Mouse (Mus musculus): ENCODE measurements around the gene Iqca. TPM values are rescaled to one million over a fixed set of nuclear protein-coding genes. Genes with fewer than 3 reads are reported as not detected.

Iqca gene
- total and polyA plus RNA-seq, 2 experiments from 2014 or later: not detected

DNA sequence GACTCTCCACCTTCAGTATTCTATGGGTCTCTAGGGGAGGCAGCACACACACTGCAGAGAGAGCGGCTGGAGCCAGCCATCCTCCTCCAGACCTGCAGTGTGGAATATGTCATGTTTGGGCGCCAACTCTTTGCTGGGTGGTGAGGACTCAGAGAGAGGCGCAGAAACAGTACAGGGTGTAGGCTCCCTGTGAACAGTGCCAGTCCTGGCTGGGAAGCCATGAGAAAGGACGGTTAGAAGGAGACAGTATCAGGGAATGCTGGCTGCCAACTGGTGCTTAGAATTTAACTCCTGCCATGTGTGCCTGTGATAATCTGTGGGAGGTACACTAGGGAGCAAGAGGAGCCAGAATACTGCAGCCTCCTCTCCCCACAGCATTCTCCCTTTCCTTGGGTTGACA is 98.2 kb downstream of the Iqca start:
- TF ChIP-seq CTCF (IDR thresholded peaks at IDR 0.05; ENCODE audit: low read depth) (no peak), EP300 (IDR thresholded peaks at IDR 0.05; ENCODE audit: low read depth) (no peak)
- WGBS: 74% methylated on average over 4 of the region's 4 CpGs
- no peak overlapping the region for H3K9ac ChIP-seq (replicated peaks; ENCODE audit: low read depth, low read length)
- no peaks in the 10 kb centered on the region for H3K9me3 ChIP-seq (replicated peaks; ENCODE audit: control insufficient read depth, low read length)
- H3K4me2 ChIP-seq (ENCODE audit: low read depth, low read length): no peak overlapping the region
- H3K27me3 ChIP-seq (ENCODE audit: control insufficient read depth, insufficient read depth, low read length): no peaks in the 10 kb centered on the region
- H3K4me3 ChIP-seq (ENCODE audit: low read depth, low read length): no peak overlapping the region
- ATAC-seq (ENCODE audit: insufficient read depth, low read depth) (no peak), DNase-seq (ENCODE audit: low spot score) (no peak)
- no peaks in the 10 kb centered on the region for H3K4me1 ChIP-seq (ENCODE audit: control insufficient read depth, insufficient read depth)
- no peaks in the 10 kb centered on the region for H3K36me3 ChIP-seq (replicated peaks; ENCODE audit: control insufficient read depth, insufficient read depth, low read length)
- H3K27ac ChIP-seq (ENCODE audit: low read depth): no peak overlapping the region

GRCm38 (mm10) chr1:90051347-90051746 is 101.9 kb downstream of the Iqca start:
- DNase-seq (ENCODE audit: low spot score): peak; percentile 63
- no peaks in the 10 kb centered on the region for H3K36me3 ChIP-seq (replicated peaks; ENCODE audit: control insufficient read depth, insufficient read depth, low read length)
- no peak overlapping the region for H3K27ac ChIP-seq (ENCODE audit: low read depth)
- no peaks in the 10 kb centered on the region for H3K27me3 ChIP-seq (ENCODE audit: control insufficient read depth, insufficient read depth, low read length)
- no peaks in the 10 kb centered on the region for H3K9me3 ChIP-seq (replicated peaks; ENCODE audit: control insufficient read depth, low read length)
- TF ChIP-seq EP300 (IDR thresholded peaks at IDR 0.05; ENCODE audit: low read depth): no peak
- TF ChIP-seq CTCF (IDR thresholded peaks at IDR 0.05; ENCODE audit: low read depth): peak; percentile 74
- WGBS: 20% methylated on average over 5 of the region's 5 CpGs
- no peak overlapping the region for H3K4me2 ChIP-seq (ENCODE audit: low read depth, low read length)
- no peak overlapping the region for H3K4me3 ChIP-seq (ENCODE audit: low read depth, low read length)
- no peak overlapping the region for H3K9ac ChIP-seq (replicated peaks; ENCODE audit: low read depth, low read length)
- peak; percentile 30; the same call in 1 of the 2 replicates for ATAC-seq (ENCODE audit: insufficient read depth, low read depth)
- no peaks in the 10 kb centered on the region for H3K4me1 ChIP-seq (ENCODE audit: control insufficient read depth, insufficient read depth)

DNA sequence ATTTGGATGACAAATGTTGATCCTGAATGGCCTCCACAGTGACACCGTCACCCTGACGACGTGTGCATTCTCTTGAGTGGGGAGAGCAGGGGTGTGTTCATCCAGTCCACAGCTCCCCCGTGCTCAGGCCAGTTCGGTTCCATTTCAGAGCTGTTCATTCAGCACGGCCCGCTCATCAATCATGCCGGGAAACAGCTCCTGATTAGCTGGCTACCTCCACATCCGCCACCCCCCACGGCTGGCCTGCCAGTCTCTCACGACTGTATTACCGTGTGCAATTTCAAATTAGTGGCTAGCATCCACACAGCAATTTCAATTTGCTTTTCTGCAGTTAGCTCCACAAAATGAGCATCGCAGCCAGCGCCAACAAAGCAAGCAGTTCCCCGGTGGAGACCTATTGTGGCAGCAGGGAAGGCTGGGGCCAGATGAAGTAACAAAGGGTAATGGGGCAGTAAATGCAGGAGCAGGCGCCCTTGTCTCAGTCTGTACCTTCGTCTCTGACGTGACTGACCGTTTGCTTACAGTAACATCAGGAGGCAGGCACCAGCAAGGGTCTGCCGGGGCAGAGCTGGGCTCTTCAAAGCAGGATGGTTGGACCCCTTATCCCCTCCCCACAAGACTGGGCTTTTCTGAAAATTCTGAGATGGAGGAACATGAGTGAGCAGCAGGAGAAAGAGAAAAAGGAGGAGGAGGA is 103.0 kb downstream of the Iqca start:
- 42% methylated on average over 20 of the region's 20 CpGs for WGBS

GRCm38 (mm10) chr1:90028305-90028704 is 124.9 kb downstream of the Iqca start:
- no peak for ATAC-seq (ENCODE audit: insufficient read depth, low read depth)
- 66% methylated on average over 2 of the region's 2 CpGs for WGBS

More for the DNA sequence above, 103.0 kb downstream of the Iqca start:
- no peak overlapping the region for H3K9ac ChIP-seq (replicated peaks; ENCODE audit: low read depth, low read length)
- no peaks in the 10 kb centered on the region for H3K27me3 ChIP-seq (ENCODE audit: control insufficient read depth, insufficient read depth, low read length)
- H3K27ac ChIP-seq (ENCODE audit: low read depth): no peak overlapping the region
- H3K36me3 ChIP-seq (replicated peaks; ENCODE audit: control insufficient read depth, insufficient read depth, low read length): no peaks in the 10 kb centered on the region
- DNase-seq (ENCODE audit: low spot score): no peak
- no peak overlapping the region for H3K4me2 ChIP-seq (ENCODE audit: low read depth, low read length)
- no peaks in the 10 kb centered on the region for H3K9me3 ChIP-seq (replicated peaks; ENCODE audit: control insufficient read depth, low read length)
- no peaks in the 10 kb centered on the region for H3K4me1 ChIP-seq (ENCODE audit: control insufficient read depth, insufficient read depth)
- no peak overlapping the region for H3K4me3 ChIP-seq (ENCODE audit: low read depth, low read length)
- no peak for ATAC-seq (ENCODE audit: insufficient read depth, low read depth)
- no peak for TF ChIP-seq EP300 (IDR thresholded peaks at IDR 0.05; ENCODE audit: low read depth)

DNA sequence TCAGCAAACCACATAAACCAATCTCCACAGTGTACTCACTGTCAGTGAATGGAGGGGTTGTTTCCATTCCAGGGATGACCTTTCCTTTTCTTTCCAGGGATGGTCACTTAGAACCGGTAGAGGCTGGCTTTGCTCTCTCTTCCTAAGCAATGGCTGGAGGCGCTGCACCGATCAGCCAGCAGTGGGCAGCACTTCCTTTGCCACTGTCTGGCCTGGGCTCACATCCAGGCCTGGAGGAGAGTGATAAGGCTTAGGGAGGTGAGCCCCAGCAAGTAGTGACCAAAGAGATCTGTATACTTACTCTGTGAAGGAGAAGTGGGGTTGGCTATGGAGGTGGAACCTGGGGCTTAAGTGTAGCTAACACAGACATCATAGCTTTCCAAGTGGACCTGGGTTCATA is 126.3 kb downstream of the Iqca start:
- Histone ChIP-seq H3K4me3 (ENCODE audit: low read depth, low read length) (no peak overlapping the region), H3K27ac (ENCODE audit: low read depth) (no peak overlapping the region), H3K36me3 (replicated peaks; ENCODE audit: control insufficient read depth, insufficient read depth, low read length) (no peaks in the 10 kb centered on the region), H3K9ac (replicated peaks; ENCODE audit: low read depth, low read length) (no peak overlapping the region), H3K4me2 (ENCODE audit: low read depth, low read length) (no peak overlapping the region), H3K4me1 (ENCODE audit: control insufficient read depth, insufficient read depth) (no peaks in the 10 kb centered on the region), H3K27me3 (ENCODE audit: control insufficient read depth, insufficient read depth, low read length) (no peaks in the 10 kb centered on the region), H3K9me3 (replicated peaks; ENCODE audit: control insufficient read depth, low read length) (no peaks in the 10 kb centered on the region)
- no peak for TF ChIP-seq EP300 (IDR thresholded peaks at IDR 0.05; ENCODE audit: low read depth)
- peak; percentile 84 for TF ChIP-seq CTCF (IDR thresholded peaks at IDR 0.05; ENCODE audit: low read depth)
- 13% methylated on average over 3 of the region's 3 CpGs for WGBS
- ATAC-seq (ENCODE audit: insufficient read depth, low read depth) (peak; percentile 82), DNase-seq (ENCODE audit: low spot score) (peak; percentile 69)

More at GRCm38 (mm10) chr1:90028305-90028704, 124.9 kb downstream of the Iqca start:
- H3K36me3 ChIP-seq (replicated peaks; ENCODE audit: control insufficient read depth, insufficient read depth, low read length): no peaks in the 10 kb centered on the region
- no peak overlapping the region for H3K9ac ChIP-seq (replicated peaks; ENCODE audit: low read depth, low read length)
- H3K4me1 ChIP-seq (ENCODE audit: control insufficient read depth, insufficient read depth): no peaks in the 10 kb centered on the region
- H3K27me3 ChIP-seq (ENCODE audit: control insufficient read depth, insufficient read depth, low read length): no peaks in the 10 kb centered on the region
- no peak overlapping the region for H3K27ac ChIP-seq (ENCODE audit: low read depth)
- TF ChIP-seq CTCF (IDR thresholded peaks at IDR 0.05; ENCODE audit: low read depth): no peak
- TF ChIP-seq EP300 (IDR thresholded peaks at IDR 0.05; ENCODE audit: low read depth): no peak
- no peak overlapping the region for H3K4me3 ChIP-seq (ENCODE audit: low read depth, low read length)
- no peaks in the 10 kb centered on the region for H3K9me3 ChIP-seq (replicated peaks; ENCODE audit: control insufficient read depth, low read length)
- H3K4me2 ChIP-seq (ENCODE audit: low read depth, low read length): no peak overlapping the region
- no peak for DNase-seq (ENCODE audit: low spot score)

DNA sequence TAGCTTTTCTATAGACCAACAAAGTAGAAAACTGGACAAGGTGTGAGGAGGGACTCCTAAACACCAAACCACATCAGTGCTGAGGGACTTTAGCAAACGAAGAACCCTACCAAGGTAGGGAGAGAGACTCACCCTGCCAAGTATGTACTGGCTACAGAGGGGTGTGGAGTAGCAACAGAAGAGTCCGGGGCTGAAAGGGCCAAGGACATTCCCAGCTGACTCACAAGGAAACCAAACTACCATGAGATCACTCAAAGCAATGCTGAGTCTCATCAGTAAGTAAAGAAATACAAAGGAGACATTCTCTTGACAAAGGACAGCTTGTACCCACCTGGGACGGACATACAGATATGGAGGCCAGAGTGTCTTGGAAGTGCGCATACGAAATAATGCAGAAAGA is 132.9 kb downstream of the Iqca start:
- Histone ChIP-seq H3K9me3 (replicated peaks; ENCODE audit: control insufficient read depth, low read length) (no peaks in the 10 kb centered on the region), H3K4me3 (ENCODE audit: low read depth, low read length) (no peak overlapping the region), H3K4me2 (ENCODE audit: low read depth, low read length) (no peak overlapping the region), H3K27ac (ENCODE audit: low read depth) (no peak overlapping the region), H3K4me1 (ENCODE audit: control insufficient read depth, insufficient read depth) (peaks cover 9% of the 10 kb centered on the region; the same call in 1 of the 2 replicates), H3K9ac (replicated peaks; ENCODE audit: low read depth, low read length) (no peak overlapping the region), H3K27me3 (ENCODE audit: control insufficient read depth, insufficient read depth, low read length) (no peaks in the 10 kb centered on the region), H3K36me3 (replicated peaks; ENCODE audit: control insufficient read depth, insufficient read depth, low read length) (no peaks in the 10 kb centered on the region)
- WGBS: 86% methylated on average over 5 of the region's 5 CpGs
- no peak for DNase-seq (ENCODE audit: low spot score)
- no peak for ATAC-seq (ENCODE audit: insufficient read depth, low read depth)
- no peak for TF ChIP-seq EP300 (IDR thresholded peaks at IDR 0.05; ENCODE audit: low read depth)
- TF ChIP-seq CTCF (IDR thresholded peaks at IDR 0.05; ENCODE audit: low read depth): no peak
